Mouse (Mus musculus): ENCODE data around the gene Abcb10. TPM values are rescaled to one million over a fixed set of nuclear protein-coding genes. Genes with fewer than 3 reads are reported as not detected.
"Not testable (repeated sequence)": the region's sequence is repeated elsewhere in the genome, so short reads cannot be mapped to it uniquely, and the experiment has no call there.

The Abcb10 gene
- total RNA-seq (2021) = 10 to 100 TPM; 43.9 to 48.0 TPM

- peak; percentile 89 for DNase-seq (ENCODE audit: low spot score)
- intact Hi-C loops (cut with DNase I) = no loop called here
Observed at GRCm38 (mm10) chr8:123982826-123983400, at the start of gene Abcb10. Gene Abcb10 (minus strand): TSS chr8:123983122.

GRCm38 (mm10) chr8:124027831-124028230 is 44.9 kb upstream of the Abcb10 start:
- no peak for DNase-seq (ENCODE audit: low spot score)
- intact Hi-C loops (cut with DNase I) = no loop called here

GRCm38 (mm10) chr8:124026265-124026664 is 43.3 kb upstream of the Abcb10 start:
- intact Hi-C loops (cut with DNase I); DNase-seq (ENCODE audit: low spot score): not testable (repeated sequence)

- intact Hi-C loops (cut with DNase I) = loop anchor here (2.0 kb wide), 1 partner anchor 37 kb away; no protein-coding TSS in a partner anchor
- DNase-seq (ENCODE audit: low spot score) = peak; percentile 85
Observed at GRCm38 (mm10) chr8:124021237-124022227, 38.6 kb upstream of the Abcb10 start, which contains the start of the genes Taf5l and Urb2. Gene Taf5l (minus strand): TSS chr8:124021397. Gene Urb2 (plus strand): TSS chr8:124021508.

- intact Hi-C loops (cut with DNase I) = loop anchor here (2.0 kb wide), 1 partner anchor 36 kb away; no protein-coding TSS in a partner anchor
- DNase-seq (ENCODE audit: low spot score) = no peak
Observed at GRCm38 (mm10) chr8:124020439-124021236, 37.7 kb upstream of the Abcb10 start.

- intact Hi-C loops (cut with DNase I) = loop anchor here (2.0 kb wide), 1 partner anchor 35 kb away; no protein-coding TSS in a partner anchor
- DNase-seq (ENCODE audit: low spot score) = no peak
Observed at GRCm38 (mm10) chr8:124019782-124020181, 36.9 kb upstream of the Abcb10 start.

GRCm38 (mm10) chr8:124014751-124015150 is 31.8 kb upstream of the Abcb10 start:
- DNase-seq (ENCODE audit: low spot score) = no peak
- intact Hi-C loops (cut with DNase I) = no loop called here

GRCm38 (mm10) chr8:124014299-124014698 is 31.4 kb upstream of the Abcb10 start:
- intact Hi-C loops (cut with DNase I); DNase-seq (ENCODE audit: low spot score): not testable (repeated sequence)

- intact Hi-C loops (cut with DNase I) = no loop called here
- DNase-seq (ENCODE audit: low spot score) = no peak
Observed at GRCm38 (mm10) chr8:124011989-124012586, 29.2 kb upstream of the Abcb10 start.

- intact Hi-C loops (cut with DNase I) = no loop called here
- no peak for DNase-seq (ENCODE audit: low spot score)
Observed at GRCm38 (mm10) chr8:124011580-124011979, 28.7 kb upstream of the Abcb10 start.

- DNase-seq (ENCODE audit: low spot score) = no peak
Observed at GRCm38 (mm10) chr8:124007829-124008228, 24.9 kb upstream of the Abcb10 start.

GRCm38 (mm10) chr8:124002546-124003108 is 19.7 kb upstream of the Abcb10 start:
- intact Hi-C loops (cut with DNase I) = no loop called here
- no peak for DNase-seq (ENCODE audit: low spot score)

More at GRCm38 (mm10) chr8:124007829-124008228, 24.9 kb upstream of the Abcb10 start:
- intact Hi-C loops (cut with DNase I) = no loop called here

GRCm38 (mm10) chr8:123999568-123999967 is 16.6 kb upstream of the Abcb10 start:
- no peak for DNase-seq (ENCODE audit: low spot score)
- intact Hi-C loops (cut with DNase I) = no loop called here

GRCm38 (mm10) chr8:123993997-123994396 is 11.1 kb upstream of the Abcb10 start:
- intact Hi-C loops (cut with DNase I) = no loop called here
- no peak for DNase-seq (ENCODE audit: low spot score)

- intact Hi-C loops (cut with DNase I) = no loop called here
- DNase-seq (ENCODE audit: low spot score) = no peak
Observed at GRCm38 (mm10) chr8:123993597-123993996, 10.7 kb upstream of the Abcb10 start.

GRCm38 (mm10) chr8:123992587-123992986 is 9.7 kb upstream of the Abcb10 start:
- no peak for DNase-seq (ENCODE audit: low spot score)
- intact Hi-C loops (cut with DNase I) = no loop called here

GRCm38 (mm10) chr8:123990277-123991049 is 7.5 kb upstream of the Abcb10 start:
- DNase-seq (ENCODE audit: low spot score) = no peak
- intact Hi-C loops (cut with DNase I) = no loop called here

- no peak for DNase-seq (ENCODE audit: low spot score)
- intact Hi-C loops (cut with DNase I) = no loop called here
Observed at GRCm38 (mm10) chr8:123989128-123989527, 6.2 kb upstream of the Abcb10 start.
